Mouse (Mus musculus): ENCODE measurements around the gene Hist1h2ap. TPM values are rescaled to one million over a fixed set of nuclear protein-coding genes. Genes with fewer than 3 reads are reported as not detected.
A peak's percentile ranks its signal among the peaks of the same experiment; 100 is the strongest.
"Not testable (repeated sequence)": the region's sequence is repeated elsewhere in the genome, so short reads cannot be mapped to it uniquely, and the experiment has no call there.

Hist1h2ap gene
- polyA plus RNA-seq, 1 experiment from 2014 or later: 2,496 TPM

DNA sequence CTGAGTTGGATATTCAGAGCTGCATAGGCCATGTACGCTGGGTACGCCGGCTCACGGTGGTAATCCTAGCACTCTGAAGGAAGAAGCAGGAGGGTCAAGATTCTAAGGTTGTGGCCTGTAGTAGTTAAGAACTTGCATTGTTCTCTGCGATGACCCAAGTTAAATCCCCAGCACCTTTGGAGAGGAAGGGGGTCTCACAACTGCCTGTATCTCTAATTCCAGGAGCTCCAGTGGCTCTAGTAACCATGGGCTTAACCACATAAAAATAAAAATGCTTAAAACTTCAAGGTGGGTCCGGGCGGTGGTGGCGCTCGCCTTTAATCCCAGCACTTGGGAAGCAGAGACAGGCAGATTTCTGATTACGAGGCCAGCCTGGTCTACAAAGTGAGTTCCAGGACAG lies 3.0 kb downstream of the Hist1h2ap start:
- no peak for TF ChIP-seq CTCF (IDR thresholded peaks at IDR 0.05; ENCODE audit: low read depth)

DNA sequence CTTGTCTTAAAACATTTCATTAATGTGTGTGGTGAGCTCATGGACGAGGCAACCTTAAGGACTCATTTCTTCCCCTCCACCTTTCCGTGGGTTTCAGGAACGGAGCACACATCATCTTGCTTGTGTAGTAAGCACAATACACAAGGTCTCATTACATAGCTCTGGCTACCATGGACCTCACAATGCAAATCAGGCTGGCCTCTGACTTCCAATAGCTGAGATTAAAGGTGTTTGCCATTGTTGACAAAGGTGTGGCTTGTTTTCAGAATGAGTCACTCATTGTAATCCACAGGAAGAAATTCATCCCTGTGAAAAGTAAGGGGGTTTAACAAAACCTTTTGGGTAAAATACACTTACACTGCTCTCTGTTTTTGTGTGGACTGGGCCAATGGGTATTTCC lies 4.8 kb downstream of the Hist1h2ap start:
- no peak for DNase-seq (ENCODE audit: low spot score)
- Histone ChIP-seq H3K9ac (ENCODE audit: low read depth, low read length) (no peak overlapping the region), H3K4me3 (replicated peaks; ENCODE audit: low read depth, low read length) (no peak overlapping the region), H3K27ac (no peak overlapping the region), H3K4me1 (replicated peaks; ENCODE audit: insufficient read depth, low read length) (no peaks in the 10 kb centered on the region), H3K4me2 (ENCODE audit: low read length) (no peak overlapping the region), H3K36me3 (ENCODE audit: insufficient read depth, low read length) (no peaks in the 10 kb centered on the region), H3K9me3 (replicated peaks; ENCODE audit: low read length) (no peaks in the 10 kb centered on the region), H3K27me3 (ENCODE audit: insufficient read depth, low read length) (no peaks in the 10 kb centered on the region)
- 90% methylated on average over 3 of the region's 3 CpGs for whole genome bisulfite sequencing
- TF ChIP-seq CTCF (IDR thresholded peaks at IDR 0.05; ENCODE audit: low read depth): no peak
- ATAC-seq (replicated peaks; ENCODE audit: low FRiP score, low read depth): no peak

More for the DNA sequence above, 3.0 kb downstream of the Hist1h2ap start:
- Histone ChIP-seq H3K27me3 (ENCODE audit: insufficient read depth, low read length) (no peaks in the 10 kb centered on the region), H3K36me3 (ENCODE audit: insufficient read depth, low read length) (no peaks in the 10 kb centered on the region), H3K27ac (no peak overlapping the region), H3K4me2 (ENCODE audit: low read length) (no peak overlapping the region), H3K4me3 (replicated peaks; ENCODE audit: low read depth, low read length) (no peak overlapping the region), H3K4me1 (replicated peaks; ENCODE audit: insufficient read depth, low read length) (no peaks in the 10 kb centered on the region), H3K9me3 (replicated peaks; ENCODE audit: low read length) (no peaks in the 10 kb centered on the region), H3K9ac (ENCODE audit: low read depth, low read length) (no peak overlapping the region)
- 91% methylated on average over 10 of the region's 10 CpGs for WGBS
- ATAC-seq (replicated peaks; ENCODE audit: low FRiP score, low read depth) (no peak), DNase-seq (ENCODE audit: low spot score) (no peak)

DNA sequence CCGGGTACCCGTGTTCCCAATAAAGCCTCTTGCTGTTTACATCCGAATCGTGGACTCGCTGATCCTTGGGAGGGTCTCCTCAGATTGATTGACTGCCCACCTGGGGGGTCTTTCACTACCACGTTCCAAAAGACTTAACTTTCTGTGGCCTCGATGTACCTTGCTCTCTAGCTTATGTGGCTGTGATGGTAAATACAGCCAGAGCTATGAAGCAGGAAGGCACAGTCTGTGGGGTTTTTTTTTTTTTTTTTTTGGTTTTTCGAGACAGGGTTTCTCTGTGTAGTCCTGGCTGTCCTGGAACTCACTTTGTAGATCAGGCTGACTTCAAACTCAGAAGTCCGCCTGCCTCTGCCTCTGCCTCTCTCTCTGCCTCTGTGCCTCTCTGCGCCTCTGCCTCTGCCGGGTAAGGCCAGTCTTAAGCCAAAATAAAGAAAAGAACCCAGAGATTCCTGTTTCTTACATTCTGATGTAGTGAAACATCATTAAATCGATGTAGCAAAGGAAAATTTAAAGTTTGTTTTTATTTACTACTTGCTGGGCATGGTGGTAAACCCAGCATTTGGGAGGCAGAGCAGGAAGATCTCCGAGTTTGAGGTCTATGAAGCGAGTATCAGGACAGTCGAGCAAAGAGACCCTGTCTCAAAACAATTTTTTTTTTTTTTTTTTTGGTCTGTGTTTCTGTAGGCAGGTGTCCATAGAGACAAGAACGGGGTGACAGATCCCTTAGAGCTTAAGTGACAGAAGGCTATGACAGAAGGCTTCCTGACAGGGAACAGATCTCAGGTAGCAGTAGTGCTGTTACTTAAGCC lies 13.0 kb downstream of the Hist1h2ap start:
- H3K4me3 ChIP-seq (replicated peaks; ENCODE audit: low read depth, low read length); H3K9ac ChIP-seq (ENCODE audit: low read depth, low read length); H3K27ac ChIP-seq; H3K9me3 ChIP-seq (replicated peaks; ENCODE audit: low read length); ATAC-seq (replicated peaks; ENCODE audit: low FRiP score, low read depth); DNase-seq (ENCODE audit: low spot score); H3K27me3 ChIP-seq (ENCODE audit: insufficient read depth, low read length); H3K4me1 ChIP-seq (replicated peaks; ENCODE audit: insufficient read depth, low read length); H3K4me2 ChIP-seq (ENCODE audit: low read length); H3K36me3 ChIP-seq (ENCODE audit: insufficient read depth, low read length): not testable (repeated sequence)
- 57% methylated on average over 4 of the region's 16 CpGs for WGBS

DNA sequence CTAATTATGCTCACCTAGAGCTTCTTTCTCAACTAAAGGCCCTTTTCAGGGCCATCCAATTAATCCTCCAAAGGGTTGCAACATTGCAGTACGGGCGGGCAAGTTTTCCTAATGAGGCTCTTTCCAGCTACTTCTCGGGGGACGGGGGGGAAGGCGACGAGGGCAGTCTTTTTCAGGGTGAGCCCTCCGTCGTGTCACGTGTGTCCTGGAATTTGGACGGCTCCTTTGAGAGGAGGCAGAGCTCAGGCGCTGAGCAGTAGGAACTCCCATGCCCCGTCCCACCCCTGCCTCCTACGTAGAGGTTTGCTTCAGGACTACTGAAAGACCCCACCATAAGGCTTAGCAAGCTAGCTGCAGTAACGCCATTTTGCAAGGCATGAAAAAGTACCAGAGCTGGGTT lies 21.2 kb downstream of the Hist1h2ap start:
- not testable (repeated sequence) for H3K36me3 ChIP-seq (ENCODE audit: insufficient read depth, low read length); H3K4me1 ChIP-seq (replicated peaks; ENCODE audit: insufficient read depth, low read length); H3K27me3 ChIP-seq (ENCODE audit: insufficient read depth, low read length); H3K9me3 ChIP-seq (replicated peaks; ENCODE audit: low read length); H3K27ac ChIP-seq; H3K4me3 ChIP-seq (replicated peaks; ENCODE audit: low read depth, low read length); DNase-seq (ENCODE audit: low spot score); H3K4me2 ChIP-seq (ENCODE audit: low read length); H3K9ac ChIP-seq (ENCODE audit: low read depth, low read length)
- WGBS: 0% methylated on average over 11 of the region's 14 CpGs
- peak; percentile 34 for ATAC-seq (replicated peaks; ENCODE audit: low FRiP score, low read depth)

DNA sequence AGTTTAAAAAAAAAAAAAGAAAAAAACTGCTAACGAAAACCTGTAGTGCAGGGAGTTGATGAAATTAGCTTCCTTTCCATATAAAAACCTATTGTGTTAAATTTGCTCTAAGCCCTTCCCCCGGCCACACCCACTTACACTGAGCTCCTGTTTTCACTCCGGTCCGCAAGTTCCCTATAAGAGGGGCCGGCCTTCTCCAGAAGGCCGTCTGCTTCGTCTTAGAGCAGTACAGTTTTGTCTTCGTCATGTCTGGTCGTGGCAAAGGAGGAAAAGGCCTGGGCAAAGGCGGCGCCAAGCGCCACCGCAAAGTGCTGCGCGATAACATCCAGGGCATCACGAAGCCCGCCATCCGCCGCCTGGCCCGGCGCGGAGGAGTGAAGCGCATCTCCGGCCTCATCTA lies 21.8 kb downstream of the Hist1h2ap start, which contains the start of gene Hist1h4m:
TSS of gene Hist1h4m (plus strand) at position 208 of the 400 bp plus-strand sequence.
- H3K27ac ChIP-seq; H3K4me2 ChIP-seq (ENCODE audit: low read length): not testable (repeated sequence)
- no CpG with 5 or more reads among the region's 24 CpGs for WGBS

GRCm38 (mm10) chr13:21811074-21811473 lies 22.2 kb downstream of the Hist1h2ap start:
- peak; percentile 20; the same call in 1 of the 2 replicates for ATAC-seq (replicated peaks; ENCODE audit: low FRiP score, low read depth)
- not testable (repeated sequence) for H3K9ac ChIP-seq (ENCODE audit: low read depth, low read length)
- WGBS: no CpG with 5 or more reads among the region's 8 CpGs

More for the DNA sequence above, 21.8 kb downstream of the Hist1h2ap start, which contains the start of gene Hist1h4m:
- not testable (repeated sequence) for H3K9ac ChIP-seq (ENCODE audit: low read depth, low read length); H3K27me3 ChIP-seq (ENCODE audit: insufficient read depth, low read length); H3K4me3 ChIP-seq (replicated peaks; ENCODE audit: low read depth, low read length); H3K4me1 ChIP-seq (replicated peaks; ENCODE audit: insufficient read depth, low read length); H3K36me3 ChIP-seq (ENCODE audit: insufficient read depth, low read length); H3K9me3 ChIP-seq (replicated peaks; ENCODE audit: low read length); DNase-seq (ENCODE audit: low spot score)
- peak; percentile 66 for ATAC-seq (replicated peaks; ENCODE audit: low FRiP score, low read depth)

GRCm38 (mm10) chr13:21810073-21810472 lies 23.2 kb downstream of the Hist1h2ap start, which contains the start of the genes Hist1h2bq and Hist1h2ao:
TSS of gene Hist1h2bq (minus strand) at chr13:21810197.
TSS of gene Hist1h2ao (plus strand) at chr13:21810465.
- DNase-seq (ENCODE audit: low spot score): not testable (repeated sequence)
- WGBS: no CpG with 5 or more reads among the region's 23 CpGs
- peak; percentile 97 for ATAC-seq (replicated peaks; ENCODE audit: low FRiP score, low read depth)

More at GRCm38 (mm10) chr13:21811074-21811473, 22.2 kb downstream of the Hist1h2ap start:
- H3K4me1 ChIP-seq (replicated peaks; ENCODE audit: insufficient read depth, low read length); H3K36me3 ChIP-seq (ENCODE audit: insufficient read depth, low read length); DNase-seq (ENCODE audit: low spot score); H3K4me3 ChIP-seq (replicated peaks; ENCODE audit: low read depth, low read length); H3K27ac ChIP-seq; H3K9me3 ChIP-seq (replicated peaks; ENCODE audit: low read length); H3K27me3 ChIP-seq (ENCODE audit: insufficient read depth, low read length); H3K4me2 ChIP-seq (ENCODE audit: low read length): not testable (repeated sequence)

DNA sequence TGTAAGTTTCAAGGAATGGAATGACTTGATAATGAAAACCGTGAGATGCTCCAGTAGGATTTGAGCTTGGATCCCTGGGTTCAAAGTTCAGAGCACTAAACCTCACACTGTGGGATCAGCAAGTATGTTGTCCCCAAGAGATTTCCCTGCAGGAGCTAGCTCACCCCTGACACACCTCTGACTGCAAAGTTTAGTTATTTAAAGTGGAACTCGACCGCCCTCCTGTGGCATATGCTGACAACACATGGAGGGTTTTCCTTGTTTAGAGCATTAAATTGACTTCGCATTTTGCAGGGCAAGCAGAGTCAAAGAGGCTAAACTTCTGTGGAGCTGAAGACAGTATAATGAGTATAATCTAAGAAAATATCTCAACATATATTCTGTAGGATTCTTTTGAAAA lies 30.2 kb downstream of the Hist1h2ap start:
- DNase-seq (ENCODE audit: low spot score); H3K4me3 ChIP-seq (replicated peaks; ENCODE audit: low read depth, low read length); H3K9me3 ChIP-seq (replicated peaks; ENCODE audit: low read length); H3K27ac ChIP-seq; H3K36me3 ChIP-seq (ENCODE audit: insufficient read depth, low read length); H3K4me2 ChIP-seq (ENCODE audit: low read length); H3K4me1 ChIP-seq (replicated peaks; ENCODE audit: insufficient read depth, low read length); H3K27me3 ChIP-seq (ENCODE audit: insufficient read depth, low read length); H3K9ac ChIP-seq (ENCODE audit: low read depth, low read length): not testable (repeated sequence)
- peak; percentile 60 for ATAC-seq (replicated peaks; ENCODE audit: low FRiP score, low read depth)
- WGBS: no CpG with 5 or more reads among the region's 4 CpGs

More at GRCm38 (mm10) chr13:21810073-21810472, 23.2 kb downstream of the Hist1h2ap start, which contains the start of the genes Hist1h2bq and Hist1h2ao:
- H3K9me3 ChIP-seq (replicated peaks; ENCODE audit: low read length); H3K27ac ChIP-seq; H3K4me2 ChIP-seq (ENCODE audit: low read length); H3K36me3 ChIP-seq (ENCODE audit: insufficient read depth, low read length); H3K4me1 ChIP-seq (replicated peaks; ENCODE audit: insufficient read depth, low read length); H3K9ac ChIP-seq (ENCODE audit: low read depth, low read length); H3K27me3 ChIP-seq (ENCODE audit: insufficient read depth, low read length); H3K4me3 ChIP-seq (replicated peaks; ENCODE audit: low read depth, low read length): not testable (repeated sequence)

GRCm38 (mm10) chr13:21797163-21797562 lies 36.1 kb downstream of the Hist1h2ap start:
- H3K4me1 ChIP-seq (replicated peaks; ENCODE audit: insufficient read depth, low read length); H3K36me3 ChIP-seq (ENCODE audit: insufficient read depth, low read length); ATAC-seq (replicated peaks; ENCODE audit: low FRiP score, low read depth): not testable (repeated sequence)

More at GRCm38 (mm10) chr13:21797163-21797562, 36.1 kb downstream of the Hist1h2ap start:
- not testable (repeated sequence) for H3K27me3 ChIP-seq (ENCODE audit: insufficient read depth, low read length); H3K9me3 ChIP-seq (replicated peaks; ENCODE audit: low read length); H3K4me2 ChIP-seq (ENCODE audit: low read length); DNase-seq (ENCODE audit: low spot score); H3K9ac ChIP-seq (ENCODE audit: low read depth, low read length); H3K4me3 ChIP-seq (replicated peaks; ENCODE audit: low read depth, low read length); H3K27ac ChIP-seq
